Mouse (Mus musculus) E14TG2a.4 (cell line): ENCODE results near the gene Xrn1.

Experiments
- H3K27me3 ChIP-seq: 2 replicates; pipeline ENCODE4 v1.6.1; 2014; ENCODE audit warnings: low read length, control low read depth; ENCODE audit not compliant: insufficient read depth
- H3K36me3 ChIP-seq: 2 replicates; pipeline ENCODE4 v1.6.1; 2014; ENCODE audit warnings: low read length, control low read depth; ENCODE audit not compliant: insufficient read depth
- H3K4me1 ChIP-seq: replicated peaks from 2 replicates; pipeline ENCODE4 v1.6.1; 2014; ENCODE audit warnings: low read depth, low read length, control low read depth
- H3K4me3 ChIP-seq: replicated peaks from 2 replicates; pipeline ENCODE4 v1.5.1; 2014; ENCODE audit warnings: mild to moderate bottlenecking, low read length
- H3K9me3 ChIP-seq: 2 replicates; pipeline ENCODE4 v1.6.1; 2014; ENCODE audit warnings: low read length, control low read depth
- CTCF ChIP-seq: conservative IDR thresholded peaks from 2 replicates; pipeline ENCODE4 v1.5.1; 2014; ENCODE audit warnings: low read length
- NANOG ChIP-seq: IDR thresholded peaks from 2 replicates; pipeline ENCODE4 v1.6.1; 2014; ENCODE audit warnings: borderline replicate concordance, low read length, mixed read lengths
- POU5F1 ChIP-seq: IDR thresholded peaks from 2 replicates; pipeline ENCODE4 v1.6.1; 2014; ENCODE audit warnings: low read length, borderline replicate concordance

Xrn1 gene

DNA sequence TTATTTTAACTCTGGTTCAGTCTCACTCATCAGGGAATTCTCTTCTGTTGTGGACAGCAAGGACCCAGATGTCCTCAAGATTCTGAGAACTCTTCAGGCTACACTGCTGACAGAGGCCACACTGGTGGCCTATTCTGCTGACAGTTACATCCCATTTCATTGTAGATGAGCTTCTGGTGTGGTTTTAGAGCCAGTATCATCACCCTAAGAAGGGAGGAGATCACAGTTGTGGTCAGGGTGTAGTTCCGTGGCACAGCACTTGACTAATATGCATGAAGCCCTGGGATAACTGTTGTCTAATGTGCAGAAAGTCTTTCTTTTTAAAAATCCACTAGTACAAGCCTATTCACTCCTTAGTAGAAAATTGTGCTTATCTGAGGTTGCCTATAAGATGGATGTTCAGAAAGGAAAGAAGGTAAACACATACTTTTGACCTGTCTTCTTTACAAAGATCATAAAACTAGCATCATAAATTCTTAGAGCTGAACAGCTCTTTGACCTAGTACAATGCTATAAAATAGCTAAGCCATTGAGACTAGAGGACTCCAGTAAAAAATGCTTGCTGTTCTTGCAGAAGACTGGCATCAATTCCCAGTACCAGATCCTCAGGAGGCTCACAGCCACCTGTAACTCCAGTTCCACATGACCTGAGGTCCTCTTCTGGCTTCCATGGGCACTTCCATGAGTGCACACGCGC, 5.3 kb downstream of the Xrn1 start:
- Histone ChIP-seq H3K9me3 (no peaks in the 10 kb centered on the region), H3K4me3 (no peak overlapping the region), H3K4me1 (peaks cover 22% of the 10 kb centered on the region), H3K27me3 (no peaks in the 10 kb centered on the region), H3K36me3 (peaks cover 34% of the 10 kb centered on the region)
- TF ChIP-seq NANOG (no peak), CTCF (no peak), POU5F1 (no peak)

DNA sequence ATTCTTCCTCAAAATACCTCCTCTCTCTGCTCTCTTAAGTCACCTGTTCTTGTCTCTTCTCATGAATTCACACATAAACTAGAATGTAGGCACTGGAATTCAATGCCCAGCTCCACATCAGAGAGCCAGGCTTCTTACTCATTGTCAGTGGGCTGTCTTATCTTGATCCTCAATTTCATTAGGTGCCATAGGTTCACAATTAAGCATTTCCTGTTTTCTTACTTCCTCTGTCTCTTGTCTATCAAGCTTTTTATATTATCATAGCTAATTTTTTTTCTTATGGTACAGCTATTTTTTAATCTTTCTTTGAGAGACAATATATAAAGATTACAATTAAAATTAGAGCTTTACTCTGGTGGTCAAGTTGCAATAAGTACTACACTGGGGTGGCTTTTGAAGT, 6.5 kb downstream of the Xrn1 start:
- H3K27me3 ChIP-seq, result no peaks in the 10 kb centered on the region
- no peak overlapping the region for H3K4me3 ChIP-seq
- no peaks in the 10 kb centered on the region for H3K9me3 ChIP-seq
- H3K36me3 ChIP-seq, result peaks cover 45% of the 10 kb centered on the region
- peaks cover 22% of the 10 kb centered on the region for H3K4me1 ChIP-seq
- TF ChIP-seq NANOG (no peak), POU5F1 (no peak), CTCF (no peak)

DNA sequence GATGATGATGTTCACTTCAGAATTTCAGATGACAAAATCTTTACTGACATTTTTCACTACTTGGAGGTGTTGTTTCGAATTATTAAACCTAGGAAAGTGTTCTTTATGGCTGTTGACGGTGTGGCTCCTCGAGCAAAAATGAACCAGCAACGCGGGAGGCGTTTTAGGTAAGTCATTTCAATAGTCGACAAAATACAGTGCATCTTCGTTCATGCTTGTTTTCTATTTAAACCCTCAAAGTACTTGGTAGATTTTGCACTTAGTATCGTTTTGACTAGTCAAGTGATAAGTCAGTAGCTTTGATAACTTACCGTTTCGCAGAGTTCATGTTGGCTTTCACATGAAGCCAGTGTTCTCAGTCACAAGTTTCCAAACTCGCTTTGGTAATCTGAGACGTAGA, 9.5 kb downstream of the Xrn1 start:
- Histone ChIP-seq H3K27me3 (no peaks in the 10 kb centered on the region), H3K9me3 (no peaks in the 10 kb centered on the region), H3K4me3 (no peak overlapping the region), H3K36me3 (peaks cover 43% of the 10 kb centered on the region), H3K4me1 (peaks cover 7% of the 10 kb centered on the region)
- TF ChIP-seq NANOG, result no peak
- TF ChIP-seq POU5F1, result no peak
- TF ChIP-seq CTCF, result no peak

DNA sequence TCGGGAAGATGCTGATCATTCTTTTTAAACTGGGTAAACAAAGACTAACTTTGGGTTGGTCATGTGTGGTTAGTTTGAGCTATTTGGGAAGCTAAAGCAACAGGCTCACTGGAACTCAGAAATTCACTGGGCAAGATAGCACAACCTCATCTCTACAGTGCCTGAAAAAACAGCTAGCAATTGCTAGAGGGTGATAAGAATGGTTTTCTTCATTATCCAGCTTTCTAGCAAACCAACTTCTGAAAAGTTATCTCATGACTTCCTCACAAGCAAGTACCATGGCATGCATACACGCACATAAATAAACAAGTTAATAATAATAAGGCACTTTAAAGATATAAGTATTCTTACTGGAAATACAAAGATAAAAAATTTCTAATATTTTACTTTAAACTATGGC, 23.7 kb downstream of the Xrn1 start:
- TF ChIP-seq NANOG (no peak), POU5F1 (no peak), CTCF (no peak)
- Histone ChIP-seq H3K9me3 (no peaks in the 10 kb centered on the region), H3K36me3 (peaks cover 67% of the 10 kb centered on the region), H3K4me1 (peaks cover 6% of the 10 kb centered on the region), H3K27me3 (no peaks in the 10 kb centered on the region), H3K4me3 (no peak overlapping the region)

DNA sequence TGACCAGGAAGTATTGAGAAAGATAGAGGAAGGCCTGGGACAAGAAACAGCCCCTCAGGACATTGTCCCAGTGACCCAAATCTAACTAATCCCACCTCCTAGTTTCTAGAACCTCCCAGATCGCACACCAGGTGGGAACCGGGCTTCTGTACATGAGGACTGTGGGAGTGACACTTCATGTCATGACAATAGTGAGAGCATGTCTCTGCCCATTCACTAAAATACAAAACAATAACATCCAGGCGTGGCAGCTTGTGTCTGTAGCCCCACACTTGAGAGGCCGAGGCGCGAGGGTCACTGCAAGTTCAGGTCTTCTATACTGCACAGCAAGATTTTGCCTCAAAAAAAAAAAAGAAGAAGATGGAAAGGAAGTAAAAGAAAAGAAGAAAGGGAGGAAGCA, 25.3 kb downstream of the Xrn1 start:
- no peak overlapping the region for H3K4me3 ChIP-seq
- no peak for TF ChIP-seq POU5F1
- no peak for TF ChIP-seq CTCF
- no peak for TF ChIP-seq NANOG
- H3K4me1 ChIP-seq, result peaks cover 6% of the 10 kb centered on the region
- H3K36me3 ChIP-seq, result peaks cover 64% of the 10 kb centered on the region
- H3K9me3 ChIP-seq, result no peaks in the 10 kb centered on the region
- no peaks in the 10 kb centered on the region for H3K27me3 ChIP-seq

DNA sequence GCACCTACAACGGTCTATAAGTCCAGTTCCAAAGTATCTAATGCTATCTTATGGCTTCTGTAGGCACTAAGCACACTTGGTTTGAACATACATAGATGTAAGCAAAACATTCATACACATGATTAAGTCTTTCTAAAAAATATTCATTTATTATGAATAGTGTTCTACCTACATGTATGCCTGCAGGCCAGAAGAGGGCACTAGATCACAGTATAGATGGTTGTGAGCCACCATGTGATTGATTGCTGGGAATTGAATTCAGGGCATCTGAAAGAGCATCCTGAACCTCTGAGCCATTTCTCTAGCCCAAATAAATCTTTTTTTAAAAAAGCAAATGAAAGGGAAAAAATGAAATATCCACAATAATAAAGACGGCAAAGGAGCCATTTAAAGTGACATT, 37.7 kb downstream of the Xrn1 start:
- Histone ChIP-seq H3K4me3 (no peak overlapping the region), H3K9me3 (no peaks in the 10 kb centered on the region), H3K27me3 (no peaks in the 10 kb centered on the region), H3K4me1 (no peaks in the 10 kb centered on the region), H3K36me3 (peaks cover 53% of the 10 kb centered on the region)
- peak; percentile 40; the same call in 1 of the 2 replicates for TF ChIP-seq CTCF
- no peak for TF ChIP-seq NANOG

DNA sequence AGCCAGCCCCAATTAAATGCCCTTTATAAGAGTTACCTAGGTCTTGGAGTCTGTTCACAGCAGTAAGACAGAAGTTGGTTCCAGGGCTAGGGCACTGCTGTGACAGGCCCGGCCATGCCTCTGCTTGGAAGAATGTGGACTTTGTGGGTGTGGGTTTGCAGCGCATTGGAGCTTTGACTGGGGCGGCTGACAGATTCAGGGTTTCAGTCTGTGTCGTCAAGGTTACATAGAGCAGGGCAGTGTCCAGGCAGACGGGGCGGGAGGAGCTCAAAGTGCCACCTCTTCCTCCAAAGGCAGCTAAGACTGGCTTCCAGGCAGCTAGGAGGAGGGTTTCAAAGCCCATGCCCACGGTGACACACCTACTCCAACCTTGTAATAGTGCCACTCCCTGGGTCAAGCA, 49.9 kb downstream of the Xrn1 start:
- TF ChIP-seq POU5F1 (no peak), NANOG (no peak), CTCF (no peak)
- H3K4me3 ChIP-seq, result no peak overlapping the region
- peaks cover 5% of the 10 kb centered on the region; the same call in 1 of the 2 replicates for H3K4me1 ChIP-seq
- H3K9me3 ChIP-seq, result no peaks in the 10 kb centered on the region
- H3K36me3 ChIP-seq, result peaks cover 82% of the 10 kb centered on the region
- no peaks in the 10 kb centered on the region for H3K27me3 ChIP-seq

DNA sequence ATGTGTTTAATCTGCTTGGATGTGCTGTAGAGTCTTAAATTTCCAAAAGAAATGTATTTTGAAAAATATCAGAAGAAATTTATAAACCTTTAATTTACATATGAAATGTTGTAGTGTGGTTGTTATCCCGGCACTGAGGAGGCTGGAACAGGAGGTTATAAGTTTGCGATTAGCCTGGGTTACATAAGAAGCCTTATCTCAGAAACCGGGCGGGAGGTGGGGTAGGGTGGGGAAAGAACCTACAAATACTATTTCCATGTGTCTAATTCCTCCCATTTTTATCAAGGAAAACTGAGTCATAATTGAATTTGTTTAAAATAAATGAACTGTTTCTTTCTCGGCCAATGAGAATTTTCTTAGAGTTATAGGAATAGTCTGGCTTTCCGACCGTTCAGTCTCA, 56.1 kb downstream of the Xrn1 start:
- H3K4me1 ChIP-seq, result peaks cover 9% of the 10 kb centered on the region
- no peaks in the 10 kb centered on the region for H3K27me3 ChIP-seq
- peaks cover 69% of the 10 kb centered on the region for H3K36me3 ChIP-seq
- no peak for TF ChIP-seq CTCF
- no peak for TF ChIP-seq POU5F1
- no peak for TF ChIP-seq NANOG
- no peak overlapping the region for H3K4me3 ChIP-seq
- no peaks in the 10 kb centered on the region for H3K9me3 ChIP-seq

DNA sequence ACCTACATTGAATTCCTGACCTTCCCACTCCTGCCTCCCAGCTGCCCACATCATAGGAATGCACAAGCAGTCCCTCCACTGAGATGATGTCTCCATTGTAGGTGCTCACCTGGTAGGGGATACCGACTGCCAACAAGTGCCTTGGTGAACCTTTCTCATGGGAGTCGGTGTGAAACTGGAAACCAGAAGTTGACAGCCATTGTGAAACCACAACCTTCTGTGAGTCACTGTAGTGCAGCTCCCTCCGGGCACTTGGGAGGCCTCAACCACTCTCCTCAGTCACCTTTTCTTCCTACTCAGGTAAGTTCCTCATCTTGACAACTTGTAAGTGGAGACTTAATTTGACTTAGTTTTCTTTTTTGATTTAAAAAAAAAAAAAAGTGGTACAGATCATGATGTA, 69.4 kb downstream of the Xrn1 start:
- Histone ChIP-seq H3K9me3 (no peaks in the 10 kb centered on the region), H3K4me1 (peaks cover 10% of the 10 kb centered on the region), H3K36me3 (peaks cover 71% of the 10 kb centered on the region), H3K4me3 (no peak overlapping the region), H3K27me3 (no peaks in the 10 kb centered on the region)
- TF ChIP-seq POU5F1 (no peak), CTCF (no peak), NANOG (no peak)
